Mouse (Mus musculus) erythroblast, embryonic 14.5 days (primary cell): ENCODE measurements around the gene Agmat.

ENCODE experiments used
- GATA1 ChIP-seq: IDR thresholded peaks from 2 replicates; pipeline ENCODE4 v1.6.1; 2012; ENCODE audit warnings: low read length, inconsistent platforms, mixed read lengths
- TAL1 ChIP-seq: IDR thresholded peaks from 3 replicates; pipeline ENCODE4 v1.6.1; 2012; ENCODE audit warnings: low read length, inconsistent platforms, mixed read lengths

DNA sequence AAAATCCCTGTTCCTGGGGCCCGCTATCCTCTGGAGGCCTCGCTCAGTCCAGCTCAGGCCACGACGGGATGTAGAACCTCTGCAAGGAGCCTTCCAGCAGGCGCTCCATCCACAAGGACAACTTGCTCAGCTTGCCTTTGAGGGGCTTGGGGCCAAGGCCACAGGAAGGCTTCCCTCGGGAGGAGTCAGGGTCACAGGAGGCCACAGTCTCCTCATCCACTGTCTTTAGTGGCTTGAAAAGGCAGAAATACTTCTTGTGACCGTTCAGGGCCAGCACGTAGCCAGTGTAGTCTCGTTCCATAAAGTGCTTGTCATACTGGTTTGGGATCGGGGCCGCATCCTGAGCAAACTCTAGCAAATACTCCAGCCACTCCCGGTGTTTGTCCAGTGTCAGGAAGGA is 17.0 kb downstream of the Agmat start:
- TF ChIP-seq GATA1 (no peak), TAL1 (no peak)
